Mouse (Mus musculus) thymus, adult 2 months (tissue): ENCODE measurements around the gene Sox12.

Experiments
- CTCF ChIP-seq: fragments of 200-500 bp; IDR thresholded peaks from 2 replicates; pipeline ENCODE4 v1.5.1; 2012; ENCODE audit warnings: mild to moderate bottlenecking, control low read depth, low read length, moderate library complexity, borderline replicate concordance; ENCODE audit not compliant: control insufficient read depth, poor library complexity, insufficient read depth; ENCODE audit errors: extremely low read depth
- POLR2A ChIP-seq: fragments of 200-500 bp; IDR thresholded peaks from 2 replicates; pipeline ENCODE4 v1.6.1; 2012; ENCODE audit warnings: mild to moderate bottlenecking, low read length, control low read depth, moderate library complexity; ENCODE audit not compliant: control insufficient read depth, poor library complexity, insufficient read depth; ENCODE audit errors: extremely low read depth

- TF ChIP-seq POLR2A (no peak), CTCF (no peak)
Observed at GRCm38 (mm10) chr2:152395271-152395920, 2.5 kb downstream of the Sox12 start.
